24 mouse cellular contexts compared by ENCODE assay signal in genomic region chr7:99199451-99200175, GRCm38 (mm10). TPM values are rescaled to one million over a fixed set of nuclear protein-coding genes. Genes with fewer than 3 reads are reported as not detected.
DNase-seq lines count a peak whose midpoint lies in the region; ATAC-seq and TF ChIP-seq lines count a peak whose summit lies in the region.
"Had no signal": no experiment of that assay in that cellular context is flagged by ENCODE, and none has a peak within 500 bp of the region (broad histone marks: within the 10 kb centered on the region; RNA-seq: fewer than 3 reads in every experiment).

No protein-coding gene starts in this region.

- no peak for DNase-seq in gastrocnemius, adult 2 months
- no peak for DNase-seq in gastrocnemius, adult 18-20 months (ENCODE audit: low spot score)
- no peak for DNase-seq in layer of hippocampus, adult 2 months (ENCODE audit: low spot score in 2 of 2)
- DNase-seq in layer of hippocampus, adult 9-10 months (ENCODE audit: low spot score) = no peak
- peak; percentile 27 for DNase-seq in adrenal gland, postnatal 25 days
- no peak for DNase-seq in lung, postnatal 4 days
- no peak for DNase-seq in right cerebral cortex, adult 18-20 months
- DNase-seq: cerebellum, adult 8-10 months; right cerebral cortex, postnatal 25 days; thymus, adult 18-20 months had no signal

- H3K27ac ChIP-seq in gastrocnemius, adult 2 months = peak overlapping the region; percentile 38
- peak overlapping the region; percentile 62; the same call in 1 of the 2 replicates for H3K27ac ChIP-seq in layer of hippocampus, adult 2 months
- H3K27ac ChIP-seq: embryonic facial prominence, embryonic 12.5 days; forebrain, embryonic 13.5 days; heart, embryonic 13.5 days; limb, embryonic 12.5 days; liver, embryonic 15.5 days; neural tube, embryonic 15.5 days had no signal

- intact Hi-C loops in gastrocnemius, adult 2 months (cut with DNase I) = no loop called here

- ATAC-seq in megakaryocyte progenitor cell, adult 5-6 weeks (replicated peaks; ENCODE audit: poor library complexity) = peak; percentile 29
- ATAC-seq: forebrain, embryonic 13.5 days; hindbrain, embryonic 16.5 days; lung, postnatal 0 days; midbrain, embryonic 16.5 days had no signal

- H3K4me3 ChIP-seq in gastrocnemius, adult 2 months = no peak overlapping the region
- no peak overlapping the region for H3K4me3 ChIP-seq in layer of hippocampus, adult 2 months
- H3K4me3 ChIP-seq: embryonic facial prominence, embryonic 12.5 days; erythroblast, embryonic 14.5 days; forebrain, embryonic 13.5 days; heart, embryonic 13.5 days; limb, embryonic 12.5 days; liver, embryonic 15.5 days; megakaryocyte, embryonic 14.5 days; neural tube, embryonic 15.5 days had no signal

- no peak for TF ChIP-seq CTCF in gastrocnemius, adult 2 months (IDR thresholded peaks at IDR 0.05)
- no peak for TF ChIP-seq CTCF in layer of hippocampus, adult 2 months (conservative IDR thresholded peaks at IDR 0.05)

RNA-seq across cellular contexts. Expression of gene Dgat2, which starts 17.1 kb away (rescaled TPM):
- 10 to 100 TPM; 32.9 to 69.4 TPM for total RNA-seq in gastrocnemius, adult 2 months (2021)
- total RNA-seq in gastrocnemius, adult 18-20 months (2021) = 10 to 100 TPM; 41.9 to 56.0 TPM
- total RNA-seq in layer of hippocampus, adult 2 months (2021) = 100 to 1,000 TPM; 111 TPM
- total RNA-seq in adrenal gland, postnatal 25 days (2021) = 635 and 725 TPM in 2 replicates
- 11.4 and 12.2 TPM in 2 replicates for total RNA-seq in megakaryocyte progenitor cell, adult 5-6 weeks (2015)
- total RNA-seq in megakaryocyte progenitor cell, adult 5-6 weeks (2017) = 8.5 and 12.2 TPM in 2 replicates

RNA-seq across cellular contexts. Expression of gene Mogat2, which starts 38.8 kb away (rescaled TPM):
- total RNA-seq in gastrocnemius, adult 2 months (2021) = not detected
- not detected for total RNA-seq in gastrocnemius, adult 18-20 months (2021)
- total RNA-seq in layer of hippocampus, adult 2 months (2021) = not detected
- 0.79 and 2.3 TPM in 2 replicates for total RNA-seq in adrenal gland, postnatal 25 days (2021)
- total RNA-seq in megakaryocyte progenitor cell, adult 5-6 weeks (2015) = 7.4 and 8.2 TPM in 2 replicates
- 8.2 and 9.8 TPM in 2 replicates for total RNA-seq in megakaryocyte progenitor cell, adult 5-6 weeks (2017)
- total RNA-seq: heart, postnatal 25 days; layer of hippocampus, postnatal 25 days had no signal

RNA-seq across cellular contexts. Expression of gene Uvrag, which starts 58.7 kb away (rescaled TPM):
- total RNA-seq in gastrocnemius, adult 2 months (2021) = 1 to 10 TPM; 8.6 to 9.2 TPM
- total RNA-seq in gastrocnemius, adult 18-20 months (2021) = 1 to 10 TPM; 7.0 to 10.0 TPM
- total RNA-seq in layer of hippocampus, adult 2 months (2021) = 10 to 100 TPM; 48.9 to 52.4 TPM
- 36.4 and 36.9 TPM in 2 replicates for total RNA-seq in adrenal gland, postnatal 25 days (2021)
- 22.6 and 24.6 TPM in 2 replicates for total RNA-seq in megakaryocyte progenitor cell, adult 5-6 weeks (2015)
- total RNA-seq in megakaryocyte progenitor cell, adult 5-6 weeks (2017) = 33.9 TPM in 2 replicates
